Mouse (Mus musculus) myocyte (in vitro differentiated cells): ENCODE results near the gene Zbtb37. TPM values are rescaled to one million over a fixed set of nuclear protein-coding genes. Genes with fewer than 3 reads are reported as not detected.
A peak's percentile ranks its signal among the peaks of the same experiment; 100 is the strongest.

Experiments used
- H3K27me3 ChIP-seq: one replicate; pipeline ENCODE4 v1.6.1; 2011; ENCODE audit not compliant: control insufficient read depth, insufficient read depth, insufficient read length
- H3K36me3 ChIP-seq: one replicate; pipeline ENCODE4 v1.6.1; 2011; ENCODE audit not compliant: control insufficient read depth, insufficient read depth
- H3K4me2 ChIP-seq: one replicate; pipeline ENCODE4 v1.6.1; 2011; ENCODE audit warnings: low read depth, control low read depth
- H3K4me3 ChIP-seq: one replicate; pipeline ENCODE4 v1.5.1; 2011; ENCODE audit warnings: mild to moderate bottlenecking, control low read depth, moderate library complexity
- H3K79me2 ChIP-seq: one replicate; pipeline ENCODE4 v1.6.1; 2011; ENCODE audit not compliant: control insufficient read depth, insufficient read depth
- H3ac ChIP-seq: one replicate; pipeline ENCODE4 v1.6.1; 2011; ENCODE audit not compliant: control insufficient read depth, insufficient read length
- CEBPB ChIP-seq: IDR thresholded peaks from 2 replicates; pipeline ENCODE4 v1.6.1; 2011; ENCODE audit warnings: mild to moderate bottlenecking, moderate library complexity; ENCODE audit not compliant: poor library complexity, insufficient read depth, severe bottlenecking
- E2F4 ChIP-seq: IDR thresholded peaks from one replicate; pipeline ENCODE4 v1.6.1; 2011; ENCODE audit warnings: mild to moderate bottlenecking, control low read depth, moderate library complexity; ENCODE audit not compliant: insufficient read depth
- MAX ChIP-seq: IDR thresholded peaks from one replicate; pipeline ENCODE4 v1.6.1; 2011; ENCODE audit warnings: low read depth, mild to moderate bottlenecking, control low read depth
- MYOD1 ChIP-seq, 3 experiments: IDR thresholded peaks; one replicate each; pipeline ENCODE4 v1.6.1; 2011; ENCODE audit warnings: control low read depth in 2 of 3, low read depth in 2 of 3, mild to moderate bottlenecking in 2 of 3, moderate library complexity in 1 of 3; ENCODE audit not compliant: insufficient read length in 2 of 3, control insufficient read depth in 1 of 3
- MYOG ChIP-seq, 3 experiments: IDR thresholded peaks; one replicate each; pipeline ENCODE4 v1.6.1; 2011; ENCODE audit warnings: control low read depth in 2 of 3, low read depth in 2 of 3, mild to moderate bottlenecking in 2 of 3; ENCODE audit not compliant: insufficient read length in 2 of 3, control insufficient read depth in 1 of 3, insufficient read depth in 1 of 3
- POLR2A ChIP-seq: IDR thresholded peaks from one replicate; pipeline ENCODE4 v1.6.1; 2011; ENCODE audit warnings: low read depth, mild to moderate bottlenecking, control low read depth, moderate library complexity; ENCODE audit not compliant: insufficient read length
- POLR2AphosphoS2 ChIP-seq: IDR thresholded peaks from one replicate; pipeline ENCODE4 v1.6.1; 2011; ENCODE audit warnings: low read depth, control low read depth; ENCODE audit not compliant: insufficient read length
- REST ChIP-seq: IDR thresholded peaks from one replicate; pipeline ENCODE4 v1.6.1; 2011; ENCODE audit warnings: mild to moderate bottlenecking, control low read depth, moderate library complexity; ENCODE audit not compliant: insufficient read depth, insufficient read length
- SRF ChIP-seq: IDR thresholded peaks from one replicate; pipeline ENCODE4 v1.6.1; 2011; ENCODE audit warnings: low read depth; ENCODE audit not compliant: control insufficient read depth, insufficient read length
- TCF12 ChIP-seq: IDR thresholded peaks from one replicate; pipeline ENCODE4 v1.6.1; 2011; ENCODE audit warnings: mild to moderate bottlenecking, control low read depth; ENCODE audit not compliant: poor library complexity, insufficient read depth, severe bottlenecking
- TCF3 ChIP-seq: IDR thresholded peaks from one replicate; pipeline ENCODE4 v1.6.1; 2011; ENCODE audit warnings: low read depth, control low read depth; ENCODE audit not compliant: insufficient read length
- USF1 ChIP-seq: IDR thresholded peaks from one replicate; pipeline ENCODE4 v1.6.1; 2011; ENCODE audit warnings: low read depth, mild to moderate bottlenecking, control low read depth, moderate library complexity
- polyA plus RNA-seq: library from polyadenylated mRNA; unstranded; fragments of >200 nt; fragmentation: generic; extraction: Trizol; gene quantifications from one replicate; pipeline ENCODE4 v1.2.1, GENCODE M21; 2012; ENCODE audit warnings: missing spikeins

The Zbtb37 gene
- polyA plus RNA-seq, 1 experiment, result 1.4 TPM

GRCm38 (mm10) chr1:161037599-161037998 lies 3.0 kb upstream of the Zbtb37 start:
- no peaks in the 10 kb centered on the region for H3K27me3 ChIP-seq
- TF ChIP-seq POLR2AphosphoS2 (no peak), MYOD1 (IDR thresholded peaks at IDR 0.05; ENCODE audit: control insufficient read depth in 1 of 3, insufficient read length in 2 of 3, low read depth in 2 of 3) (no peak), POLR2A (no peak), TCF12 (no peak), CEBPB (no peak), USF1 (no peak), SRF (no peak), MAX (no peak), REST (no peak), TCF3 (no peak), E2F4 (no peak), MYOG (IDR thresholded peaks at IDR 0.05; ENCODE audit: control insufficient read depth in 1 of 3, insufficient read depth in 1 of 3, insufficient read length in 2 of 3, low read depth in 2 of 3) (no peak)
- no peak overlapping the region for H3ac ChIP-seq
- peak overlapping the region; percentile 83 for H3K4me2 ChIP-seq
- peaks cover 33% of the 10 kb centered on the region for H3K36me3 ChIP-seq
- peak overlapping the region; percentile 86 for H3K4me3 ChIP-seq
- H3K79me2 ChIP-seq, result peaks cover 22% of the 10 kb centered on the region

GRCm38 (mm10) chr1:161037026-161037425 lies 2.4 kb upstream of the Zbtb37 start:
- Histone ChIP-seq H3K4me3 (peak overlapping the region; percentile 86), H3K27me3 (no peaks in the 10 kb centered on the region), H3K4me2 (peak overlapping the region; percentile 83), H3ac (no peak overlapping the region), H3K36me3 (peaks cover 37% of the 10 kb centered on the region), H3K79me2 (peaks cover 22% of the 10 kb centered on the region)
- TF ChIP-seq MYOD1 (IDR thresholded peaks at IDR 0.05; ENCODE audit: control insufficient read depth in 1 of 3, insufficient read length in 2 of 3, low read depth in 2 of 3), result no peak
- TF ChIP-seq MAX, result no peak

GRCm38 (mm10) chr1:161036411-161036841 lies 1.8 kb upstream of the Zbtb37 start:
- H3K4me2 ChIP-seq, result peak overlapping the region; percentile 83
- peaks cover 22% of the 10 kb centered on the region for H3K79me2 ChIP-seq
- peaks cover 37% of the 10 kb centered on the region for H3K36me3 ChIP-seq
- H3ac ChIP-seq, result no peak overlapping the region
- H3K4me3 ChIP-seq, result peak overlapping the region; percentile 86
- TF ChIP-seq TCF12 (no peak), USF1 (peak; percentile 49)
- H3K27me3 ChIP-seq, result no peaks in the 10 kb centered on the region

- H3K4me2 ChIP-seq, result peak overlapping the region; percentile 83
- H3K79me2 ChIP-seq, result peaks cover 22% of the 10 kb centered on the region
- H3ac ChIP-seq, result peak overlapping the region; percentile 74
- no peak for TF ChIP-seq POLR2AphosphoS2
- TF ChIP-seq SRF, result no peak
- TF ChIP-seq MAX, result no peak
- TF ChIP-seq POLR2A, result no peak
- TF ChIP-seq CEBPB, result no peak
- no peak for TF ChIP-seq E2F4
- TF ChIP-seq TCF3, result no peak
- TF ChIP-seq MYOG (IDR thresholded peaks at IDR 0.05; ENCODE audit: control insufficient read depth in 1 of 3, insufficient read depth in 1 of 3, insufficient read length in 2 of 3, low read depth in 2 of 3), result no peak
- TF ChIP-seq REST, result no peak
- no peak for TF ChIP-seq TCF12
- TF ChIP-seq USF1, result no peak
- no peak for TF ChIP-seq MYOD1 (IDR thresholded peaks at IDR 0.05; ENCODE audit: control insufficient read depth in 1 of 3, insufficient read length in 2 of 3, low read depth in 2 of 3)
- H3K27me3 ChIP-seq, result no peaks in the 10 kb centered on the region
- peaks cover 37% of the 10 kb centered on the region for H3K36me3 ChIP-seq
- peak overlapping the region; percentile 86 for H3K4me3 ChIP-seq
Measured at GRCm38 (mm10) chr1:161035786-161036404, 1.2 kb upstream of the Zbtb37 start.

GRCm38 (mm10) chr1:161035281-161035785 lies 684 bp upstream of the Zbtb37 start:
- Histone ChIP-seq H3K4me2 (peak overlapping the region; percentile 83), H3K4me3 (peak overlapping the region; percentile 86), H3ac (peak overlapping the region; percentile 74), H3K36me3 (peaks cover 37% of the 10 kb centered on the region), H3K79me2 (peaks cover 22% of the 10 kb centered on the region), H3K27me3 (no peaks in the 10 kb centered on the region)
- no peak for TF ChIP-seq POLR2AphosphoS2
- TF ChIP-seq MAX, result peak; percentile 18
